Mouse (Mus musculus) cerebellum, adult 9-10 months (tissue): ENCODE results near the gene Rassf4.
"Not testable (repeated sequence)": the region's sequence is repeated elsewhere in the genome, so short reads cannot be mapped to it uniquely, and the experiment has no call there.

ENCODE experiments used
- DNase-seq: peaks from one replicate; pipeline ENCODE4 v3.0.0; 2022

Gene Rassf4

DNA sequence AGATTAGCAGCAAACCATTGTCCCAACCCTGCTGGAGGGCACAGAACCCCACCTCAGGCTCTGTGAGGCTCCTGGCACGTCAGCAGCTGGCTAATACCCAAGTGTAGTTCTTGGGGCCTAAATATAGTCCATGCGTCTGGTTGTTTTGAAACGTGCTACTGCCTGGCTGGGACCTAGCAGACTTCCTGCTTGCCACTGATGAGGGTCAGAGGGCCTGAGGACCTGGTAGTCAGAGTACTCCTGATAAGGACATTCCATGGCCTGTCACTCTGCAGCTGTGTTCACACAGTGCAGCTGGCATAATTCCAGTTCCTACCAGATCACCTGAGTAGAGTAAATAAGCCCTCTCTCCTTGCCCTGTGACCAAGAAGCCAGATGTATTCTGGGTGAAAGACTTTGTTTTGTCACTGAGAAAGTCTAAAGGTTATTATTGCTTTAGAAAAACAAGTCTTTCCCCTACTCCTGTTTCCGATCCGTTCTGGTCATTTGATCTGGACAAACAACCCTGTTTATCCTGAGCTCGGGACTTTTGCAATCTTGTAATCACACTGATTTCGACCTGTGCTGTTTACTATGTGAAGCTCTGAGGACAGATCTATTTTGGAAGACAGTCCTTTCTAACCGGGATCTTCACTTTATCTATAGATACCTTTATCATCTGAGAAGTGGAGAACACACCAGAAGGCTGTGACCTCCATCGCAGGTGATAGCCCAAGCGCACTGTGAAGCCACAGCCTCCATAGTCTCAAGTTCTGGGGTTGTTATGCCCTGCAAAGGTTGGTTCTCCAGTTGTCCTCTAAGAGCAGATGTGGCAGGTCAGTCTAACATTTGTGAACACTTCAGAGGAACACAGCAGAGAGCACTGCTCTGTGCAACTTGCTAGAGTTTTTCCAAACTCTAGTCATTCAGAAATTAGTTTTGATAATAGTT lies 38.2 kb downstream of the Rassf4 start:
- no peak for DNase-seq

- no peak for DNase-seq
Measured at GRCm38 (mm10) chr6:116633741-116634695, 39.7 kb downstream of the Rassf4 start.

DNA sequence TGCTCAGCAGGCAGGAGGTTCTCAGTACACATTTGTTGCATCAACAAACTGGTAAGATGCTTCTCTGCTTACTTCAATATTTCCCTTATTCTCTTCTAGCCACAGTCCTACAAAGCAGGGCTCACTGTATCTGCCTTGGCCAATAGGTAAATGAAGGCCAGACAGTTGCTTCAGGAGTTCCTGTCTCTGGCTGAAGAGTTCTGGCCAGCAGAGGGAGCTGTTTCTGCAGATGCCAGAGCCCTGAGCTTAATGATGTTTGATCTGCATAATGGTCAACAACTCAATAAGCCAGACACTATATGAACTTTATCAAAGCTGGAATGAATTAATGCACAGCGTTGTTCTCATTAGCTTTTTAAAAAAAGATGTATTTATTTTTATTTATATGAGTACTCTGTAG lies 41.6 kb downstream of the Rassf4 start:
- peak; percentile 65 for DNase-seq

- no peak for DNase-seq
Measured at GRCm38 (mm10) chr6:116629766-116630165, 44.0 kb downstream of the Rassf4 start.

- DNase-seq: peak; percentile 58
Measured at GRCm38 (mm10) chr6:116628539-116629171, 45.1 kb downstream of the Rassf4 start, which contains the start of gene Zfp422. Gene Zfp422 (minus strand): TSS chr6:116628999.

DNA sequence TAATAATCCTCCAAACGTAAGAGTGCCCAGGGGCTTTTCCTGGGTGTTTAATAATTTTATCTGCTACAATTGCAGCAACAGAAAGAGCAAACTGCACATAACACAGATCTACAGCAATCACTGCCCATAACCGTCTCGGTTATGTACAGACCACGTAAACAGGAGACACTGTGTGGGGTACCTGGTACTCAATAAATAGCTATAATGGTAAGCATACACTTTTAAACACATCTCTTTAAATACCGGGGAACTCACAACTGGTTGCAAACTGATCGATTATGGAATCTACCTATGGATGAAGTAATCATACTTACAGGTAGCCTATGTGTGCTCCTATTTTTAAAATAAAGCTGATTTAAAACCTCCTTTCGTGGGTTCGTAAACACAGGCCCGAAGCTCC lies 45.7 kb downstream of the Rassf4 start:
- no peak for DNase-seq

GRCm38 (mm10) chr6:116626417-116626816 lies 47.3 kb downstream of the Rassf4 start:
- not testable (repeated sequence) for DNase-seq

DNA sequence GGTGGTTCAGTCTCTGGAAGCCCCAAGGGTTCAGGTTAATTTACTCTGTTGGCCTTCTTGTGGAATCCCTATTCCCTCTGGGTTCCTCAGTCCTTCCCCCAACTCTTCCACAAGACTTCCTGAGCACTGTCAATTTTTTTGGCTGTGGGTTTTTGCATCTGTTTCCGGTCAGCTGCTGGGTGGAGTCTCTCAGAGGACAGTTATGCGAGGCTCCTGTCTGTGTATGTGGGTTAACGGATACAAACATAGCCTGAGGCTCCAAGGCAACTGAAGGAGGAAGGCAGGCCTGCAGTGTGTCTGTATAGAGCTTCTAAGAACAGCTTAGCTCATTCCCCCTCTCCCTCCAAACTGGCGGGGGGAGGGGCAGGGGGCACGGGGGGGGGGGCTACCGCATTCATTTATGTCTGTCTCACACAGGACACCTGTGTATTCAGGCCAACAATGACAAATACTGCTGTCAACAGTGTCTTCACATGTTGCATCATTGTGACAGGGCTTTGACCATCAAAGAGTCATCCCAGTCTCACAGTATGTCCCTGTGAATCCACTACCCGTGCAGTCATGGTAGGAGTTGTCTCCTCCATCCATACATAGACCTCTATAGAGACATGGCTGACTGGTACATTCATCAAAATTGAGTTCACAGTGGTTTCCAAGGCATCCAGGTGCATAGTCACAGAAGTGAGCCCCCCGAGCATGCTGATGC lies 52.3 kb downstream of the Rassf4 start:
- no peak for DNase-seq

DNA sequence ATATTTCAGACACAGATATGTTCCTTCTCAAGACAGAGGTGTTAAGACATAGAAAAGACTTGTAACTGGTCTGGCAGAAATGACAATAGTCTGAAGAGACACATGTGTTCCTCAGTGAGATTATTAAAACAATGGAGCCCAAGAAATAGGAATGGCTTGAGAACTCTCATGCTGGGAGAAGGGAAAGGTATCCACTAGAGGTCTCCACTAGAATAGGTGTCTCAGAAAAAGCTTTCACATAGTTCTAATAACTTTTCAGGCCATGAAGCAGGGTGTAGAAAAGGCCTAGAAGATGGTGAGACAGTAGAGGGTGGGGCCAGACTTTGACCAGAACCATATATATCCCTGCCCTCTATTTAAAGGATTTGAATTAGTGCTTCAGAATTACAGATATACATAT lies 55.7 kb downstream of the Rassf4 start:
- DNase-seq: no peak

GRCm38 (mm10) chr6:116615719-116616118 lies 58.0 kb downstream of the Rassf4 start:
- DNase-seq: no peak

DNA sequence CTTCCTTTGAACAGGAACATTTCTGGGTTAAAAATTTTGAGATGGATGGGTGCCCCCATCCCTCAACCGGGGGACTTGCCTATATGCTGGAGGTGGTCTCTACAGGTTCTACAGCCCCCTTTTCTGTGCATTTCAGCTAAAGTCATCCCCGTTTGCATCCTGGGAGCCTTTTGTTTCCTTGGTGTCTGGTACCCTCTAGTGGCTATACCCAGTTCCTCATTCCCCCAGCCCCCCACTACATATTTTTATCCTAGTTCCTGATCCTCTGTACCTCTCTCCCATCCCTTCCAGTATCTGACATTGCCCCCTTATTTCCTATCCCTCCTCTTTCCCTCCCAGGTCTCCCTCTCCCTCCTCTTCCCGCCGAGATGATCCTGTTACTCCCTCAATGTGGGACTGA lies 66.5 kb downstream of the Rassf4 start:
- DNase-seq: no peak

DNA sequence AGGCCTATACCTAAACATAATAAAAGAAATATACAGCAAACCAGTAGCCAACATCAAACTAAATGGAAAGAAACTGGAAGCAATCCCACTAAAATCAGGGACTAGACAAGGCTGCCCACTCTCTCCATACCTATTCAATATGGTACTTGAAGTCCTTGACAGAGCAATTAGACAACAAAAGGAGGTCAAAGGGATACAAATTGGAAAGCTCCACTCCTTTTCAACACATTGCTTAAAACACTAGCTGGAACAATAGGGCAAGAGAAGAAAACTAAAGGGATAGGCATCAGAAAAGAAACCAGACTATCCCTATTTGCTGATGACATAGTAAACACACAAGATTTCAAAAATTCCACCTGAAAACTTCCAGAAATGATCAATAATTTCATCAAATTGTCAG lies 72.8 kb downstream of the Rassf4 start:
- DNase-seq: not testable (repeated sequence)

- no peak for DNase-seq
Measured at GRCm38 (mm10) chr6:116584095-116584494, 89.7 kb downstream of the Rassf4 start, which contains the start of gene Olfr215. Gene Olfr215 (minus strand): TSS chr6:116584195.
